Mouse (Mus musculus): ENCODE measurements around the gene Fzd5. TPM values are rescaled to one million over a fixed set of nuclear protein-coding genes. Genes with fewer than 3 reads are reported as not detected.

Gene Fzd5
- total RNA-seq (2014; fragmentation: Nextera tagmentation) (0.52 and 1.5 TPM in 2 replicates), total RNA-seq (2017) (2.0 and 2.6 TPM in 2 replicates)

DNA sequence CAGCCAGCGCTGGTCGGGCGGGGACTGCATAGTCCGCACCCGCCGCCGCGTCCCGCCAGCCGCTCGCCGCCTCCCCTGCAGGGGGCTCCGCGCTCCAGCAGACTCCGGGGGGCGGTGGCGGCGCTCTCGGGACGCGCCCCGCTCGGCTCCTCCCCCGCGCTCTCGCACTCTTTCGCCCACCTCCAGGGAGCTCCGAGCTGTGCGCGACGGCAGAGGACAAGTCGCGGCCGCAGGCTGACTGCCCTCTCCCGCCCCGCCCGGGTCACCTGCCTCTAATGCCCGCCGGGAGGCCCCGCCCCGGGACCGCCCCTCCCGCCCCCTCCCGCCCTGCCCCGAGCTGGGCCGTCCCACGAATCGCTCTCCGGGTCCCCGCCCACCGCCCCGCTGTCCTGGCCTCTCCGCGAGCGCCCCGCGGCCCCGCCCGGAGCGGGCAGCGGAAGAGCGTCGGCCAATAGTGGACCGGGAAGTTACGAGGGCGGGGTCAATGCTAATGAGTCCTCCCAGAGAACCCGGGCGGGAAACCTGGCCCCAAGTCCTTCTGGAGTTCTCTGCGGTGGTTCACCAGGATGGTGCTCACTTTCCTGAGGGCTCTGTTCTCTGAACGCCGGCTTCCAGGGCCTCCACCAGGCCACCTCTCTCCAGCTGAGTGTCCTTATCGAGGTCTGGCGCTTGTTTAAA is at the start of gene Fzd5:
Gene Fzd5, minus strand, starts transcription at position 250 of the 678 bp plus-strand sequence.
- ATAC-seq (replicated peaks; ENCODE audit: low FRiP score, low TSS enrichment, poor library complexity, severe bottlenecking) = peak; percentile 75

DNA sequence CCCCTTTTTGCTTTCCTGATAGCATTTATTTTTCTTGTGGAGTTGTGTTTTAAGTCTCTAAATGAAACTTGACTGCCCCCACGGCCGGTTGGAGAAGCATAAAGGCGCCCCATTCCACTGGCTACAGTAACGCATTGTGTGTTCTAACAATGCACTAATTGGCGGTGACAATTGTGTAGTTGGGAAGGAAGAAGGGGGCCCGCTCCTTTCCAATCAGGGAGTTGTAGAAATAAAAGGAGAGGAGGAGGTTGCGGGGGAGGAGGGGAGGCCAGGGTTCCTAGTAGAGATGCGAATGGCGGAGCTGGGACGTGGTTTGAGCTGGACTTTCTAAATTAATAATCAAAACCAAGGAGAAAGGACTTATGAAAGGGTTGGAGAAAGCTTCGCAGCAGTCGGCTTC is 42.3 kb upstream of the Fzd5 start:
- ATAC-seq (replicated peaks; ENCODE audit: low FRiP score, low TSS enrichment, poor library complexity, severe bottlenecking) = no peak

DNA sequence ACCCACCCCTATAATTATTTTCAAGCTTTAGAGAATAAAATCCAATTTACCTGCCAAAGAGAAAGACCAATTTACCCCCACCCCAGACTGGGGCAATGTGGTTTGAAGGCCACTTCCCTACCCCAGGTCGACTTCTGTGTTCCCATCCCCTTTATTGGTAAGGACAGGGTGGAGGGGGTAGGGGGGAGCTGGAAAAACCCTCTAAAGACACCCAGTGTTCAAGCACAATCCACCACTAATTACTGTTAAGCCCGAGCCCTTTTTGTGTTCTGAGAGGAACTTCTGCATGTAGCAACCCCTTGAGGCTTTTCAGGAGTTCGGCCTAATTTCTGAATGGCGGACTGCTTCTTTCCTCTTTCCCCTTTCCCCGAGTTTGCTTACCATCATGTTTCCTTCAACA is 41.9 kb upstream of the Fzd5 start:
- no peak for ATAC-seq (replicated peaks; ENCODE audit: low FRiP score, low TSS enrichment, poor library complexity, severe bottlenecking)

DNA sequence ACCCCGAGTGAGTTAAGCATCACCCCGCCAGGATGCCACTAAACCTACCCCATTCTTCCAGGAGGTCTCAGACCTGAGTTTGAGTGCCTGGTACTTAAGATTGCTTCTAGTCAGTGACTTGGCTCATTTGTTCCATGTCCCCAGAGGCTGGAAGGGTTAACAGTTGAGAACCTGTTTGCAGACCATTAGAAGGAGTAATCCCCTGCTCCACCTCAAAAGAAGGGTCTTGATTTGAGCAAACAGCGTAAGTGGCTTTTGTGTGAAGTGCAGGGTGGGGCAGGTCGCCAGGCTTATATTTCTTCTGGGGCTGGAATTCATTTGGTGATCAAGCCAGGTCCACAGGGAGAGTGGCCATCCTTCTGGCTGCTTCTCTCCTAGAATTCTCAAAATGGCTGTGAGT is 35.8 kb upstream of the Fzd5 start:
- no peak for ATAC-seq (replicated peaks; ENCODE audit: low FRiP score, low TSS enrichment, poor library complexity, severe bottlenecking)

DNA sequence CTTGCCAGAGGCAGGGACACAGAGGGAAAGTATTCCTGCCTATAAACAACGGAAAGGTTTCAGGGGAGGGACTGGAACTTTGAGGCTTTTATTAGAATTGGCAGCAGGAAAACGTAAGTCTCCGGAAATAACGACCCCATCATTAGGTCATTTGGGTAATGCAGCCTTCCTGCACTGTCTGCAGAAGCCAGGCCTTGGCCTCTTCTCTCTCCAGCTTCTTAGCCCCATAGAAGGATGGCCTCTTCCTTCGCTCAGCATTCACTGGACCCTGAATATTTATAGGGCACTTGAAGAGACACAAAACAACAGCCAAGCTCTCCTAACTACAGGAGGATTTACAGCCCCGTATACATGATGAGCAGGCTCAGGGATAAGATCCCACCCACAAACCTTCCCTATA is 32.6 kb upstream of the Fzd5 start:
- ATAC-seq (replicated peaks; ENCODE audit: low FRiP score, low TSS enrichment, poor library complexity, severe bottlenecking) = no peak

DNA sequence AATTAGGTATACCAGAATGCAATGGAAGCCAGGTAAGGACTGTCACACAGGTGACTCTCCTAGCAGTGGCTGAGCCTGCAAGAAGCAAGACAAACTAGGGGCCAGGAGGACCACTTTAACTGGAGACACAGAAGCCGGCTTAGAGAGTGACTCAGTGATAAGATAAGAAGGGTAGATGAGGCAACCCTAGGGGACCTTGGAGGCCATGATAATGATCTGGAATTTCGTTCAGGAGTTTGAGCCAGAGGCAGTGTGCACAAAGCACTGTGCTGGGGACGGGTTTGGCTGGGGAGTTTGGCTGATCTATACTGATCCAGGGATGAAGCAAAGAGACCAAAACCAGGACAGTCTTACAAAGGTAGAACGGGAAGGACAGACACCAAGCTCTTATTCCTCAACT is 24.1 kb upstream of the Fzd5 start:
- ATAC-seq (replicated peaks; ENCODE audit: low FRiP score, low TSS enrichment, poor library complexity, severe bottlenecking) = no peak

DNA sequence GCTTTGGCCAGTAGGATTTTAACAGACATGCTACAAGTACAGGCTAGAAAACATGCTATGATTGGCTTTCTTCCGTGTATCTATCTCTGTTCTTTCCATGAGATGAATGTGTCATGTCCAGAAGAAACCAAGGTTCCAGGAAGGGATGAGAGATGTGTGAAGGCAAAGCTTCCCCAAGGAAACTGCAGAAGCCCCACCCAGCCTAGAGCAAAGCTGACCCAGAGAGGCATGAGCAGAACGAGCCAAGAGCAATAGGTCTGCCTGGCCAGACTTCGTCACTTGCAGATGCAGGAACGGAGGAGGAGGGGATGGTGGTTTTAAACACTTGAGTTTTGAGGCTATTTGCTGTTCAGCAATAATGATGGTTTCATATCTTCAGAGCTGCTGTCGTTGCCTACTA is 20.2 kb upstream of the Fzd5 start:
- no peak for ATAC-seq (replicated peaks; ENCODE audit: low FRiP score, low TSS enrichment, poor library complexity, severe bottlenecking)

DNA sequence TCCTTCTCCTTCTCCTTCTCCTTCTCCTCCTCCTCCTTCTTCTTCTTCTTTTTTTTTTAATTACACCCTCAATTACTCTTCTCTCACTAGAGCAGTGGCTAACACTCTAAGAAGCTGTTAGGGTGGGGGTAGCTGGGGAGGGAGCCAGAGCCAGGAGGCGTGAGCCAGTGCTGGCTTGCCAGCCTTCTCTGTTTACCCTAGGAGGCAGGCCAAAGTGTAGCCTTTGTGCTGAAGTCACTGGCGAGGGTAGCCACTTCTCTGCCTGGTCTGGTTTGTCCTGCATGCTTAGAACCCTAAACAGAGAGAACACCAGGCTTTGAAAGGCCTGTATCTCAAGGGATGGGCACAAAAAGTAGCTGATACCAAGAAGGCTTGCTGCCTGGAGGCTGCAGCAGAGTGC is 19.7 kb upstream of the Fzd5 start:
- ATAC-seq (replicated peaks; ENCODE audit: low FRiP score, low TSS enrichment, poor library complexity, severe bottlenecking) = 0 out of 2 replicates have a peak, but pooled peaks have one; percentile 16

DNA sequence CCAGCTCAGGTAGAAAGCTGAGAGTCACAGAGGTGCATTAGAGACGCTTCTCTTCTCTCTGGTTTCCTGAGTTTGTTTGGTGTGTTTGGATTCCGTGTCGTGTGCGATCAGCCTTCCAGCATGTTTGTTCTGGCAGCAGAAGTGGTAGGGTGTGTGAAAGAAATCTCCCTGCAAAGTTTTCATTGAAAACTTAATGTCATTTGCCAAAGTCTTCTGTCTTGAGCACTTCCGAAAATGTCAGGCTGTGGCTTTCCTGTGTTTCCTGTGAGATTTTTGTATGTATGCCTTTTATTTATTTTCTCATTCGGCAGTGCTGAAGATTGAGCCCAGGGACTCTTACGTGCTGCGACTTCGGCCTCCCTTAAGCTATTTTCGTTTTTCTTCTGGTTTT is 19.1 kb upstream of the Fzd5 start:
- no peak for ATAC-seq (replicated peaks; ENCODE audit: low FRiP score, low TSS enrichment, poor library complexity, severe bottlenecking)

DNA sequence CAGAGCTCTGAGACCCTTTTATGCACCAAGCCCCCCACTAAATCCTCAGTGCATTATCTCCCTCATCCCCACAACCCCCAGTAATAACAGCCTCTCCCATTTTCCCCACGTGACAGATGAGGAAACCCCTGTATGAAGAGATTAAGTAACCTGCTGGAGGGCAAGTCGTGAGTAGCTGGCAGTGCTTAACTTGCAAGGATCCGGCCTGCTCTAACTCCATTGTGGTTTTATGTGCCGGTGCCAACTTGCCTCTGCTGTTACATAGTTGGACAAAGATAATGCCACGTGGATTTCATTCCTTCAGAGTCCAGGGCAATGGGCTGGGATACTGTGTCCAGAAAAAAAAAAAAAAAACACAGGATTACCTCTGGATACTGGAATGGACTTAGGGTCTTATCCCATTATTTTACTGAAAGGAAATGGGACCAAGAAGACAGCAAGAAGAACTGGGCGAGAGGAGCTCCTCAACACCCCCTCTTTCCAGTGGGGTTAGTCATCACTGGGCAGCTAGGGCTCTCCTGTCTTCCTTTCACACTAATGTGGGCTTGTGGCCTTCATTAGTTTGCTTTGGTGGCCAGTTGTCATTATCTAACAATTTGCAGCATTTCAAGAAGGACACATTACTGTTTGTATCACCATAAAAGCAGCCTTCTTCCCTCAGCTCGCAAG is 18.6 kb upstream of the Fzd5 start:
- ATAC-seq (replicated peaks; ENCODE audit: low FRiP score, low TSS enrichment, poor library complexity, severe bottlenecking) = peak; percentile 80; the same call in 1 of the 2 replicates

DNA sequence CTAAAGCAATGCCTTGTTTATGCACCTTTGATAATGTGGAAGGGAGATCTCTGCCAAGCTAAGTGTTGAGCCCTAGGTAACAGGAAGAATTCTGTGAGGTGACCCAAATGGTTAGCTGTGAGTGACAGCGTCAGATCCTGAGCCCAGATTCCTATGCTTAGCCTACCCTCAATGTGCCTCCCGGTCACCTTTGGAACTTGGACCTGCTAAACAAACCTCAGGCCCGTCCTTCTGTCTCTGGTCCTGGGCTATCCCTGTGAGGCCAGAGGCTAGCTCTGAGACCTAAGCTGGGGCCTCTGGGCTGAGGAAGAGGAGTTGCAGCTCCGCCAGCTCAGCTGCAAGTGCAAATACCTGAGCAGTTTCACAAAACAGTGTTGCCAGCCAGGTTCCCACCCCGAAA is 17.1 kb upstream of the Fzd5 start:
- ATAC-seq (replicated peaks; ENCODE audit: low FRiP score, low TSS enrichment, poor library complexity, severe bottlenecking) = no peak

DNA sequence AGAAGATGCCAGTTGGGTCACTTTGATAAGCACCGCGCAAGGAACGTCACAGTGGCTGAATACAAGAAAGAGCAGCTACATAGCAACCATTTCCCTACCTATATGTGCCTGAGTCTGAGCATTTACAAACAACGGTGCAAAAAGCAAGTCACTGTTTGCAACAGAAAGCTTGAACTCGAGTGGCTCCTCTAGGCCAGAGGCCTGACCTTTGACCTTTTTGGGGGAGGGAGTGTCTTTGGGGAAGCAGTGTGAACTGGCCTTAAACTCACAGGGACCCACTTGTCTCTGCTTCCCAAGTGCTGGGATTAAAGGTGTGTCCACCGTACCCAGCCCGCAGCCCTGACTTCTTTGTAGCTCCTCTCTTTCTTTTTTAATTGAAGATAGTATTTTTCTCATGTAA is 16.1 kb upstream of the Fzd5 start:
- ATAC-seq (replicated peaks; ENCODE audit: low FRiP score, low TSS enrichment, poor library complexity, severe bottlenecking) = 0 out of 2 replicates have a peak, but pooled peaks have one; percentile 20

DNA sequence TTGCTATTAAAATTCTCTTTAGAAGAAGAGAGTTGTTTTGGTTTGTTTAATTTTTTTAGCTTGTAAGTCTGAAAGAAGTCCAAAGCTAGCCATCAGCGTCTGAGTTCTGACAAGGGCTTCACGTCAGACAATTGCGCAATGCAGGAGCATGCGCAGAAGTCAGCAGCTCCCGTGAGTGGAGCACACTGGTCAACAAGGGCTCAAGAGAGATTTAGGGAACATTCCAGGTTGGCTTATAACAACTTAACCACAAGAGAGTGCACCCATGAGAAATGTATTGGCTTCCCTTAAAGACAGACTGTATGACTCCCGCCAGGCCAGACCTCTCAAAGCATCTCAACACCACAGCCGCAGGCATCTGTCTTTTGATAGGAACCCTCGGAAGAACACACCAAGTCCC is 15.6 kb upstream of the Fzd5 start:
- ATAC-seq (replicated peaks; ENCODE audit: low FRiP score, low TSS enrichment, poor library complexity, severe bottlenecking) = 0 out of 2 replicates have a peak, but pooled peaks have one; percentile 11

DNA sequence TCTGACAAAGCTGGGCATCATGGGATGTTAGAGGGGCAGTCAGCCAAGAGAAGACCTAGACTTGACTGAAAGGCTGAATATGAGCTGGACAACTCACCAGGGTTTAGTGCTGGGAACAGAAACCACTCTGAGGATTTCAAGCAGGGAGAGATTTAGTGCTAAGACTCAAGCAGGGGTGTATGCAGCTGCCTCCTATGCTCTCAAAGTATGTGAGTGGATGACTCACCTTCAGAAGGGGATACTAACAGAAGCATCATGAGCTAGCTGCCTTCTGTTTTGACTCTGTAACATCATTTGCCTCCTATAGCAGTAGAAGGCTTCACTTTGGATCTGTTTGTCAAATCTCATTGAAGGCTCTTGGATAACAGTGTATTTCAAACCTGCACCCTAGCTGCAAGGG is 7.1 kb upstream of the Fzd5 start:
- ATAC-seq (replicated peaks; ENCODE audit: low FRiP score, low TSS enrichment, poor library complexity, severe bottlenecking) = no peak

DNA sequence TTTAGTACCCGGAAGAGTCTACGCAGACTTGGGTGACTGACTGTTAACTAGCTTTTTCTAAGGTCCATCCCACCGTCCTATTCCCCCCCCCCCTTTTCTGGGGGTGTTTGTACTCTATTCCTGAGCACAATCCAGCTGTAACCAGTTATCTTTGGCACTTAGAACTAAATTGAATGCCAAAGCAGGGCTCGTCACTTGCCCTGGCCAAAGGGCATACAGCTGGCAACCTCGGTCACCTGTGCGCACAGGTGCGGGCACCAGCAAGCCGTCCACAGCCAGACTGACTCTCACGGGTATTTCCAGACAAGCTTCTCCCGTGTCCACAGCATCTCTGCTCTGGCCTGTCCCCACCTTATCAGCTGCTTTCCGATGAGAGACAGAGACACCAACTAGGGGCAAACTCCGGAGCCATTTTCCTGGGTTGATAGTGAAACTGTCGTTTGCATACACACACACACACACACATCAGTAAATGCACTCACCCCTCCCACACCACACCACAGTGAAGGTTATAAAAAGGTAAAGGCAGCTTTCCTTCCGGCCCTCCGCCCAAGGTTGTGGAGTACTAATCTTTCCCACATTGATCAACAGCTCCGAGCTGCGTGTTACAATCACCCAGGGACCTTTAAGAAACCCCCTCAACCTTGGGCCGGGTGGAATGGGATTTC is 5.3 kb upstream of the Fzd5 start:
- ATAC-seq (replicated peaks; ENCODE audit: low FRiP score, low TSS enrichment, poor library complexity, severe bottlenecking) = no peak

DNA sequence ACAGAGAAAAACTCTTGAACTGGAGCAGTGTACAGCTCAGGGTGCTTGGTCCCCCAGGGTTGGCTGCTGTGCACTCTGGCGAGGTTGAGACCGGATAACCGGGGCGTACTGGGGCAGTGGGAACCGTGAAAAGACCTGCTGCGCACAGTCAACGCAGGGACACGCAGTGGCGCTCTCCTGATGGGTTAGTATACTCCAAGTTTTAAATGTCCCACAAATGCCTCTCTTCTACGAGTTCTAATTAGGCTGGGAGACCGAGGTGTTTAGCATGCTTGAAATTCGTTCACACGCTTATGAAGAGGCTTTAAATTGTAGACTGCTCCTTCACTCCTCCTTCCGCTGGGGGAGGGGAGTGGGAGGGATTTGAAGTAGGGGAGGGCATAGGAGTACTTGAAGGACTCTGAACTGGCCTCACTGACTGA is 1.1 kb upstream of the Fzd5 start:
- ATAC-seq (replicated peaks; ENCODE audit: low FRiP score, low TSS enrichment, poor library complexity, severe bottlenecking) = peak; percentile 39

DNA sequence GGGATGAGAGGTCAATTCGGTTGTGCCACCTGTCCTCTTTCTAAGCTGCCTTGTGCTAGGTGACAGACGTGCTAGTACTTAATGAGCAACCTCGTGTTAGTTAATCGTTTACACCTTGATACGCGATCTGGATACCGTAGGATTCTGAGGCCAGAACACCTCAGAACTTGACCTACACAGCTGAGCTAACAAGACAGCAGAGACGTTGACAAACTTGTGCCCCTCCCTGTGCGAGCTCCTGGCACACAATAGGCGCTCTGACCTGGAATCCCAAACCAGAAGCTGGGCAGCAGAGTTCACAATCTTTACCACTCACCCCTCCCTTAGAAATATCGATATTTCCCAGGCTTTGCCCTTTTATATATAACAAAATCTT is 617 bp upstream of the Fzd5 start:
- ATAC-seq (replicated peaks; ENCODE audit: low FRiP score, low TSS enrichment, poor library complexity, severe bottlenecking) = peak; percentile 21

DNA sequence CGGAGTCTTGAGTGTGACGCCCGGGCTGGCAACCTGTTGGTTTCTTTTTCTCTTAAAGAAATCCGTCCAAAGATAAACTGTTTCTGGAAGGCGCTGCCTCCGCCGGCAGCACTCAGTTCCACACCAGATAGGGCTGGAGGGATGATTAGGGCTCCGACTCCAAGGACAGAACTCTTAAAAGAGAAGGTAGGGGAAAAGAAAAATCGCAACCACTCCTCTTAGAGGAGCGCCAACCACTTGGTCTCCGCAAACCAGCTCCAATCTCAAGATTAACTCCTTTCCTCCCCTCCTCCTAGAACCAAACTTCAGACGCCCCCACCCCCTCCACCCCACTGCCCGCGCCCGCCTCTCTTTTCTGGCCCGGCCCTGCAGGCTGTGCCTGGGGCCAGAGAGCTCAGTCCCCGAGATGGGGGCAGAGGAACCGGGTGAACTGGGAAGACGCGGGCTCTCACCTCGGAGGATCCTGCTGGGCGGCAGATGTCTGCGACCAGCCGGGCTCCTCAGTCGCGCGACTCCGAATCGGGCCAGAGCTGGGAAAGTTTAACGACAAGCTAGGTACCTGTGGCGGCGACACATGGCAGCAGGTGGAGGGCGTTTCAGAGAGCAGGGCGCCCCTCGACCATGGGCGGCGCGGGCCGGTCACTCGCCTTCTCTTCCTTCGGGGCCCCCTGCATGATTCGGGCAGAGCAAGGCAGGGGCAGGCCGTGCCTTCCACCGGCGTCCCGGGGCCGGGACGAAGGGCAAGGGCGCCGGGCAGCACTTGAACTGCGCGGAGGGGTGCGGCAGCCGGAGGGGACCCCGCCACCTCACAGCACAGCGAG is 660 bp downstream of the Fzd5 start:
- ATAC-seq (replicated peaks; ENCODE audit: low FRiP score, low TSS enrichment, poor library complexity, severe bottlenecking) = no peak

DNA sequence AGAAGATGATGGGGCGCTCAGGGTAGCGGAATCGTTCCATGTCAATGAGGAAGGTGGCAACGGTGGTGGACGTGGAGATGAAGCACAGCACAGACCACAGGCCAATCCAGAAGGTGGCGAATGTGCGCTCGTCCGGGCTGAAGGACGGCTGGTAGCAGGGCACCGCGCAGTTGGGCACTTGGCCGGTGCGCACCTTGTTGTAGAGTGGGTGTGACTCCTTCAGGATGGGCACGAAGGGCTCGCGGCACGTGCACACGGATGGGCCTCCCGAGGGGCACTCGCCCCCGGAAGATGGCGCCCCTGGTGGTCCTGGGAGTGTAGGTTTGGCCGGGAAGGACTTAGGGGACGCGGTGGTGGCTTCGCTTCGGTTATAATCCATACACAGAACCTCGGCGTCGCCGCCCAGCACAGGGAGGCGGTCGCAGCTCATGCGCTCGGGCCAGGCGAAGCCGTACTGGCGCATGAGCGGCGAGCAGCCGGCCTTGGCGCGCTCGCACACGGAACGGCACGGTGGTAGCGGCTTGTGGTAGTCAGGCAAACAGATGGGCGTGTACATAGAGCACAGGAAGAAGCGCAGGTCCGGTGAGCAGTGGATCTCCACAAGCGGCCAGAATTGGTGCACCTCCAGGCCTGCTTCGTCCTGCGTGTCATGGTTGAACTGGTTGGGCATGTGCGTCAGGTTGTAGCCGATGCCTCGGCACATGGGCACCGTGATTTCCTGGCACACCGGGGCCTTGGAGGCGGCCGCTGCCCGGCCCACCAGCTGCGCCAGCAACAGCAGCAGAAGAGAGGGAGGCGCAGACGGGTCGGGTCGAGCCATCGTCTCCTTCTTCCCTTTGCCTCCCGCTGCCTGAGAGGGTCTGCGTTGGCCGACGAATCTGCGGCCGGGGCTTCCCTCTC is 1.5 kb downstream of the Fzd5 start:
- ATAC-seq (replicated peaks; ENCODE audit: low FRiP score, low TSS enrichment, poor library complexity, severe bottlenecking) = peak; percentile 10; the same call in 1 of the 2 replicates
